Mouse (Mus musculus) neural tube, embryonic 14.5 days (tissue): ENCODE measurements around the gene Lrrc4. TPM values are rescaled to one million over a fixed set of nuclear protein-coding genes. Genes with fewer than 3 reads are reported as not detected.

ENCODE experiments used
- ATAC-seq: fragments of 200-750 bp; cut with Nextera tagmentation; 2 replicates; pipeline ENCODE4 v1.8.0; 2017; ENCODE audit warnings: low read depth, mild to moderate bottlenecking, moderate TSS enrichment, moderate library complexity
- H3K27ac ChIP-seq: fragments of 300-500 bp; sonication (generic); 2 replicates; pipeline ENCODE4 v1.5.1; 2014; ENCODE audit warnings: low read depth, mild to moderate bottlenecking, control low read depth, low read length, moderate library complexity, mixed read lengths
- H3K27me3 ChIP-seq: fragments of 300-500 bp; sonication (generic); 2 replicates; pipeline ENCODE4 v1.6.1; 2014; ENCODE audit warnings: low read length; ENCODE audit not compliant: control insufficient read depth, insufficient read depth
- H3K36me3 ChIP-seq: fragments of 300-500 bp; sonication (generic); 2 replicates; pipeline ENCODE4 v1.6.1; 2014; ENCODE audit warnings: low read length, mixed read lengths; ENCODE audit not compliant: control insufficient read depth, insufficient read depth
- H3K4me1 ChIP-seq: fragments of 300-500 bp; sonication (generic); 2 replicates; pipeline ENCODE4 v1.6.1; 2014; ENCODE audit warnings: low read length; ENCODE audit not compliant: control insufficient read depth, insufficient read depth
- H3K4me2 ChIP-seq: fragments of 300-500 bp; sonication (generic); 2 replicates; pipeline ENCODE4 v1.6.1; 2014; ENCODE audit warnings: mild to moderate bottlenecking, low read depth, low read length, control low read depth
- H3K4me3 ChIP-seq: fragments of 300-500 bp; sonication (generic); 2 replicates; pipeline ENCODE4 v1.5.1; 2014; ENCODE audit warnings: low read depth, low read length, control low read depth, mixed read lengths
- H3K9ac ChIP-seq: fragments of 300-500 bp; sonication (generic); replicated peaks from 2 replicates; pipeline ENCODE4 v1.6.1; 2014; ENCODE audit warnings: low read depth, mild to moderate bottlenecking, control low read depth, low read length, mixed read lengths
- H3K9me3 ChIP-seq: fragments of 300-500 bp; sonication (generic); 2 replicates; pipeline ENCODE4 v1.6.1; 2016; ENCODE audit warnings: low read length; ENCODE audit not compliant: control insufficient read depth
- WGBS: fragments of 180-500 bp; shearing (Covaris S2); extraction: QIAGEN DNeasy Blood & Tissue Kit; methylation state at CpG from one replicate; pipeline ENCODE4 v1.1.7; 2014; 5-methylcytosine and 5-hydroxymethylcytosine counted together
- polyA plus RNA-seq: library from polyadenylated mRNA; unstranded; fragments of >200 nt; fragmentation: Nextera tagmentation; extraction: Ambion mirVana; gene quantifications from 2 replicates; pipeline ENCODE4 v1.2.1, GENCODE M21; 2014

Lrrc4 gene
- polyA plus RNA-seq, 1 experiment from 2014 or later: 11.5 TPM

- no peaks in the 10 kb centered on the region; the same call in 1 of the 2 replicates for H3K4me1 ChIP-seq
- no peak overlapping the region for H3K9ac ChIP-seq
- no peak for ATAC-seq
- no peaks in the 10 kb centered on the region for H3K9me3 ChIP-seq
- H3K27me3 ChIP-seq: no peaks in the 10 kb centered on the region
- H3K27ac ChIP-seq: no peak overlapping the region
- WGBS: 75% methylated on average over 5 of the region's 5 CpGs
- no peaks in the 10 kb centered on the region for H3K36me3 ChIP-seq
- no peak overlapping the region for H3K4me2 ChIP-seq
- H3K4me3 ChIP-seq: no peak overlapping the region
These were observed 106.8 kb downstream of the Lrrc4 start for GRCm38 (mm10) chr6:28724776-28725175.

- no peaks in the 10 kb centered on the region for H3K27me3 ChIP-seq
- no peaks in the 10 kb centered on the region for H3K4me1 ChIP-seq
- H3K9me3 ChIP-seq: no peaks in the 10 kb centered on the region
- no peak overlapping the region for H3K9ac ChIP-seq
- WGBS: 61% methylated on average over 2 of the region's 2 CpGs
- H3K4me3 ChIP-seq: no peak overlapping the region
- no peak for ATAC-seq
- no peak overlapping the region for H3K27ac ChIP-seq
- H3K4me2 ChIP-seq: no peak overlapping the region
- no peaks in the 10 kb centered on the region for H3K36me3 ChIP-seq
These were observed 108.5 kb downstream of the Lrrc4 start for GRCm38 (mm10) chr6:28723059-28723458.

GRCm38 (mm10) chr6:28720391-28721171 is 111.0 kb downstream of the Lrrc4 start:
- H3K9me3 ChIP-seq: no peaks in the 10 kb centered on the region
- no peak for ATAC-seq
- H3K27me3 ChIP-seq: no peaks in the 10 kb centered on the region
- no peaks in the 10 kb centered on the region for H3K4me1 ChIP-seq
- H3K4me2 ChIP-seq: no peak overlapping the region
- H3K27ac ChIP-seq: no peak overlapping the region
- no peak overlapping the region for H3K9ac ChIP-seq
- WGBS: 90% methylated on average over 9 of the region's 9 CpGs
- no peaks in the 10 kb centered on the region for H3K36me3 ChIP-seq
- H3K4me3 ChIP-seq: no peak overlapping the region

GRCm38 (mm10) chr6:28717845-28718237 is 113.7 kb downstream of the Lrrc4 start:
- H3K27me3 ChIP-seq: no peaks in the 10 kb centered on the region
- H3K36me3 ChIP-seq: no peaks in the 10 kb centered on the region
- ATAC-seq: no peak
- no peak overlapping the region for H3K4me3 ChIP-seq
- 50% methylated on average over 4 of the region's 4 CpGs for WGBS
- H3K4me2 ChIP-seq: no peak overlapping the region
- H3K27ac ChIP-seq: no peak overlapping the region
- H3K9ac ChIP-seq: no peak overlapping the region
- H3K4me1 ChIP-seq: no peaks in the 10 kb centered on the region
- H3K9me3 ChIP-seq: no peaks in the 10 kb centered on the region

- H3K9ac ChIP-seq: no peak overlapping the region
- no peaks in the 10 kb centered on the region for H3K9me3 ChIP-seq
- WGBS: 50% methylated on average over 7 of the region's 7 CpGs
- H3K36me3 ChIP-seq: no peaks in the 10 kb centered on the region
- H3K4me3 ChIP-seq: no peak overlapping the region
- H3K4me1 ChIP-seq: no peaks in the 10 kb centered on the region
- no peak overlapping the region for H3K4me2 ChIP-seq
- no peak for ATAC-seq
- H3K27me3 ChIP-seq: no peaks in the 10 kb centered on the region
- no peak overlapping the region for H3K27ac ChIP-seq
These were observed 114.2 kb downstream of the Lrrc4 start for GRCm38 (mm10) chr6:28717203-28717844.

- Histone ChIP-seq H3K27me3 (no peaks in the 10 kb centered on the region), H3K9ac (no peak overlapping the region), H3K9me3 (no peaks in the 10 kb centered on the region), H3K27ac (no peak overlapping the region), H3K4me3 (no peak overlapping the region), H3K4me1 (peaks cover 11% of the 10 kb centered on the region; the same call in 1 of the 2 replicates), H3K36me3 (no peaks in the 10 kb centered on the region), H3K4me2 (no peak overlapping the region)
- no peak for ATAC-seq
- 27% methylated on average over 2 of the region's 2 CpGs for WGBS
These were observed 121.5 kb downstream of the Lrrc4 start for GRCm38 (mm10) chr6:28710035-28710434.

GRCm38 (mm10) chr6:28706976-28707592 is 124.5 kb downstream of the Lrrc4 start:
- Histone ChIP-seq H3K9ac (no peak overlapping the region), H3K36me3 (no peaks in the 10 kb centered on the region), H3K4me1 (peaks cover 13% of the 10 kb centered on the region; the same call in 1 of the 2 replicates), H3K27ac (no peak overlapping the region), H3K4me3 (no peak overlapping the region), H3K27me3 (no peaks in the 10 kb centered on the region), H3K4me2 (no peak overlapping the region), H3K9me3 (no peaks in the 10 kb centered on the region)
- no peak for ATAC-seq
- WGBS: 82% methylated on average over 12 of the region's 12 CpGs

GRCm38 (mm10) chr6:28706108-28706975 is 125.2 kb downstream of the Lrrc4 start:
- H3K9me3 ChIP-seq: no peaks in the 10 kb centered on the region
- H3K9ac ChIP-seq: no peak overlapping the region
- no peak overlapping the region for H3K4me3 ChIP-seq
- no peaks in the 10 kb centered on the region for H3K36me3 ChIP-seq
- H3K27ac ChIP-seq: no peak overlapping the region
- H3K4me2 ChIP-seq: no peak overlapping the region
- H3K27me3 ChIP-seq: no peaks in the 10 kb centered on the region
- peaks cover 13% of the 10 kb centered on the region; the same call in 1 of the 2 replicates for H3K4me1 ChIP-seq
- 75% methylated on average over 8 of the region's 8 CpGs for WGBS
- ATAC-seq: no peak
